Mouse (Mus musculus) liver, embryonic 12.5 days (tissue): ENCODE measurements around the gene Hmcn2. TPM values are rescaled to one million over a fixed set of nuclear protein-coding genes. Genes with fewer than 3 reads are reported as not detected.

Experiments used
- ATAC-seq: fragments of 200-750 bp; cut with Nextera tagmentation; 2 replicates; pipeline ENCODE4 v1.8.0; 2017; ENCODE audit warnings: moderate number of reproducible peaks, mild to moderate bottlenecking, moderate library complexity
- H3K27ac ChIP-seq: fragments of 300-500 bp; sonication (generic); 2 replicates; pipeline ENCODE4 v1.5.1; 2016; ENCODE audit warnings: mild to moderate bottlenecking
- H3K27me3 ChIP-seq: fragments of 300-500 bp; sonication (generic); replicated peaks from 2 replicates; pipeline ENCODE4 v1.6.1; 2016; ENCODE audit warnings: mild to moderate bottlenecking, moderate library complexity
- H3K36me3 ChIP-seq: fragments of 300-500 bp; sonication (generic); 2 replicates; pipeline ENCODE4 v1.6.1; 2016; ENCODE audit warnings: mild to moderate bottlenecking, moderate library complexity
- H3K4me1 ChIP-seq: fragments of 300-500 bp; sonication (generic); 2 replicates; pipeline ENCODE4 v1.6.1; 2016
- H3K4me2 ChIP-seq: fragments of 300-500 bp; sonication (generic); 2 replicates; pipeline ENCODE4 v1.6.1; 2016; ENCODE audit warnings: mild to moderate bottlenecking, moderate library complexity
- H3K4me3 ChIP-seq: fragments of 300-500 bp; sonication (generic); 2 replicates; pipeline ENCODE4 v1.5.1; 2016; ENCODE audit warnings: mild to moderate bottlenecking, moderate library complexity
- H3K9ac ChIP-seq: fragments of 300-500 bp; sonication (generic); 2 replicates; pipeline ENCODE4 v1.6.1; 2016; ENCODE audit warnings: mild to moderate bottlenecking, moderate library complexity
- H3K9me3 ChIP-seq: fragments of 300-500 bp; sonication (generic); replicated peaks from 2 replicates; pipeline ENCODE4 v1.6.1; 2016; ENCODE audit warnings: mild to moderate bottlenecking, moderate library complexity
- WGBS: fragments of 180-500 bp; shearing (Covaris S2); methylation state at CpG from one replicate; pipeline ENCODE4 v1.1.7; 2016; ENCODE audit not compliant: insufficient replicate concordance; 5-methylcytosine and 5-hydroxymethylcytosine counted together
- polyA plus RNA-seq: library from polyadenylated mRNA; unstranded; fragments of >200 nt; fragmentation: Nextera tagmentation; extraction: Ambion mirVana; gene quantifications from 2 replicates; pipeline ENCODE4 v1.2.1, GENCODE M21; 2016

The Hmcn2 gene
- polyA plus RNA-seq, 1 experiment from 2014 or later, result 0.35 TPM

DNA sequence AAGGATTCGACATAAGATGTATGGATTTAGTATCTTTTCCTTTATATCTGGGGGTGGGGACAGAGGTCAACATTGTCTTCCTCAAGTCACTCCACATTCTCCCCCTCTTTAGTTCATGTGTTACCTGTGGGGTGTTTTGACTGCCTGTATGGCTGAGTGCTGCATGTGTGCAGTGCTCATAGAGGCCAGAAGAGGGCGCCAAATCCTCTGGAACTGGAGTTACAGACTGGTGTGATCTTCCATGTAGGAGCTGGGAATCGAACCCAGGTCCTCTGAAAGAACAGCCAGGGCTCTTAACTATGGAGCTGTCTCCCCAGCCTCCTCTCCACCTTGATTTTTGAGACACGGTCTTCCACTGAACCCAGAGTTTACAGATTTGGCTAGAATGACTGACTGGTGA, 159.7 kb downstream of the Hmcn2 start:
- ATAC-seq, result no peak
- Histone ChIP-seq H3K9ac (no peak overlapping the region), H3K27ac (no peak overlapping the region), H3K36me3 (peaks cover 3% of the 10 kb centered on the region; the same call in 1 of the 2 replicates), H3K27me3 (peaks cover 27% of the 10 kb centered on the region), H3K9me3 (no peaks in the 10 kb centered on the region), H3K4me2 (no peak overlapping the region), H3K4me1 (peaks cover 24% of the 10 kb centered on the region), H3K4me3 (no peak overlapping the region)
- WGBS, result 53% methylated on average over 4 of the region's 4 CpGs

DNA sequence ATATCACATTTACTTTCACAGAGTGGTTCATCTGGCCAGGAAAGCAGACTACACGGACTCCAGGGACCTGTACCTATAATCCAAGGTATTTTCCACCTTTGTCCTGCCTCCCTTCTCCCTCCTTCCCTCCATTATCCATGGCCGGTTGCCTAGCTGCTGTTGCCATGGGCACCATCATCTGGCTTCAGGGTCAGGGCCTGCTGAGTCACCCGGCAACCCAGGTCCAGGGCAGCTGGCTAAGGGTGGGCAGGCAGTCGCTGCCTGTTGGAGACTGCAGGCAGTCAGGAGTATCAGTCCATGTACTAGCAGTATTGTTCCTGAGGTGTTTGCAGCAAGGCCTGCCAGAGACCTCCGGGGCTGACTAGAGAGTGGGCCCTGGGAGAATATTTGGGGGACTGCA, 160.5 kb downstream of the Hmcn2 start:
- H3K27me3 ChIP-seq, result peaks cover 20% of the 10 kb centered on the region
- no peak overlapping the region for H3K27ac ChIP-seq
- 64% methylated on average over 5 of the region's 5 CpGs for WGBS
- no peak overlapping the region for H3K4me3 ChIP-seq
- no peak overlapping the region for H3K4me2 ChIP-seq
- H3K4me1 ChIP-seq, result peaks cover 22% of the 10 kb centered on the region
- H3K9me3 ChIP-seq, result no peaks in the 10 kb centered on the region
- ATAC-seq, result no peak
- peaks cover 10% of the 10 kb centered on the region for H3K36me3 ChIP-seq
- no peak overlapping the region for H3K9ac ChIP-seq

DNA sequence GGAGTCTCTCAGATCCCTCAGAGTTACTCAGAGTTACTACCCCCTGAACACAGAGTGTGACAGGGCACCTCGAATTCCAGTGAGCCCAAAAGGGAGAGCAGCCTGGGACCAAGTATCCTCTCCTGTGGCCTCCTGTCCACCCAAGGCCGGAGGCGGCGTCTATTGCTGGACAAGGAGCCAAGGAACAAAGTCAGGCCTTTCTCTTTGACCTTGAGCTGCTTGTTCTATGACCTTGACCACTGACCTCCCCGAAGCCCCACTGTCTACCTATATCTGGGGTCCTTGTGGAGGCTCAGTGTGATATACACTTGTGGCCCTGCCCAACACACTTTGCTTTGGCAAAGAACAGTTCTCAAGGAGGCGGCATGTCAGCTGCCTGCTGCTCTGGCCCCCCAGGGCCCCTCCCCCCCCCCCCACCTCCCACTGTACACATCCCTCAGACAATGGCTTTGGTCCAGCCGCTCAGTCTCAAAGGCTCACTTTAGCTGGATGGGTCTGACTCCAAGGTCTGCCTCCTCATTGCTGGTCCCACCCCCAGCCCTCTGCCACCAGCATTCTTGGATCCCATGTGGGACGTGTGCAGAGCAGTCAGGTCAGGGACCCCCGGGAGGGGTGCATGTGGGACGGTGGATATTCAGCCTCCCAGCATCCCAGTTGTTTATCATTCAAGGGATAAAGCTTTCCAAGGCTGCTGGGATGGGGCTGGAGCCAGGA, 162.0 kb downstream of the Hmcn2 start:
- 69% methylated on average over 10 of the region's 10 CpGs for WGBS
- Histone ChIP-seq H3K9ac (no peak overlapping the region), H3K4me1 (peaks cover 7% of the 10 kb centered on the region; the same call in 1 of the 2 replicates), H3K9me3 (no peaks in the 10 kb centered on the region), H3K27ac (no peak overlapping the region), H3K4me3 (no peak overlapping the region), H3K27me3 (peaks cover 4% of the 10 kb centered on the region), H3K4me2 (no peak overlapping the region), H3K36me3 (peaks cover 17% of the 10 kb centered on the region)
- no peak for ATAC-seq

GRCm38 (mm10) chr2:31477234-31478161, 163.3 kb downstream of the Hmcn2 start:
- H3K27me3 ChIP-seq, result no peaks in the 10 kb centered on the region
- no peak overlapping the region for H3K27ac ChIP-seq
- no peaks in the 10 kb centered on the region for H3K9me3 ChIP-seq
- no peak overlapping the region for H3K9ac ChIP-seq
- no peak overlapping the region for H3K4me2 ChIP-seq
- H3K4me3 ChIP-seq, result no peak overlapping the region
- peaks cover 21% of the 10 kb centered on the region for H3K36me3 ChIP-seq
- ATAC-seq, result no peak
- H3K4me1 ChIP-seq, result no peaks in the 10 kb centered on the region
- WGBS, result 62% methylated on average over 12 of the region's 12 CpGs

DNA sequence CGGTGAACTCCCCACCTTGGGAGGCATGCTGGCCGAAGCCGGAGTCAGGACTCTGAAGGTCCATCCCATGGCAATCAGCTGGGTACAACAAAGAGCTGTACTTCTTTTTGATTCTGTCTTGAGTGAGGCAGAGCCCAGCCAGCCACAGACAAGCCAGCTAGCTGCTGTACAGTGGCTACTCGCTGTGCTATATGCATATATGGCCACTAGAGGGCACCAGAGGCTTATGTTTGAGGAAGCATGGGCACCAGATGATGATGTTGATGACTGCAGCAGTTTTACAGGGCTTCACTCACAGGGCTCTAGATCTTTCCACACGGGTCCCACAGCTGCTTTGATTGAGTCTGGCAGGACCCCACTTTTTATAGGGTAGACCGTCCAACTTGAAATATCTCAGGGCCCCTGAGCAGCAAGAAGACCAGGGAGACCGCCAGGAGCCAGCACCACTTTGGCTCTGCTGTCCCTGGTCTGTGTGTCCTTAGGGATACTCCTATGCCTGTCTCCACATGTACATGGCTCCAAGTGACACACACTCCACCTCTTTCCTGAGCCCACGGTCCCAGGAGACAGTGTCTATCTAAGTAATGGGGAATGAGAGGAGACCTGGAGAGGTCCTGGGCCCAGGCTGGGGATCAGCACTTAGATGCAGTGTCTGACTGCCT, 168.8 kb downstream of the Hmcn2 start:
- 20% methylated on average over 8 of the region's 8 CpGs for WGBS
- Histone ChIP-seq H3K4me1 (no peaks in the 10 kb centered on the region), H3K4me3 (no peak overlapping the region), H3K27me3 (no peaks in the 10 kb centered on the region), H3K9ac (no peak overlapping the region), H3K36me3 (peaks cover 53% of the 10 kb centered on the region), H3K9me3 (no peaks in the 10 kb centered on the region), H3K4me2 (no peak overlapping the region), H3K27ac (no peak overlapping the region)
- ATAC-seq, result no peak

- Histone ChIP-seq H3K9me3 (no peaks in the 10 kb centered on the region), H3K4me1 (no peaks in the 10 kb centered on the region), H3K36me3 (peaks cover 48% of the 10 kb centered on the region), H3K27ac (no peak overlapping the region), H3K9ac (no peak overlapping the region), H3K4me2 (no peak overlapping the region), H3K4me3 (no peak overlapping the region), H3K27me3 (no peaks in the 10 kb centered on the region)
- no peak for ATAC-seq
- WGBS, result 30% methylated on average over 5 of the region's 5 CpGs
Observed at GRCm38 (mm10) chr2:31484187-31484586, 170.0 kb downstream of the Hmcn2 start.

DNA sequence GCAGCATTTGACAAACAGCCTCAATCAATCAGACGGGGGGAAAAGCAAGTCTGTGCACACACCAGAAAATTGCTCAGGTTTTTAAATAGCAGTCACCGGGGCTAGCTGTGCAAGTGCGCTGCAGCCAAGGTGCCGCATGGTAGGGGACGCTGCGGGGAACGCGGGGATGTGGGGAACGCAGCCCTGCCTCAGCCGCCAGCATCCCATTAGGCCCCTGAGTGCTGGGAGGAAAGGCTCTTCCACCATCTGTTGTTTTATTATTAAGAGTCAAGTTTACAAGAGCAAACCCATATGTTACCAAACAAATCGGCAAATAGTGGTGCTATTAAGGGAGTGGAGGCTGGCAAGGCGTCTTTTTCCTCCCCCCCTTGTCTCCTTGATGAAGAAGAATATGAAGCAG, 175.0 kb downstream of the Hmcn2 start:
- peaks cover 56% of the 10 kb centered on the region for H3K36me3 ChIP-seq
- H3K27ac ChIP-seq, result no peak overlapping the region
- H3K4me1 ChIP-seq, result no peaks in the 10 kb centered on the region
- H3K4me2 ChIP-seq, result no peak overlapping the region
- H3K27me3 ChIP-seq, result no peaks in the 10 kb centered on the region
- 69% methylated on average over 12 of the region's 12 CpGs for WGBS
- H3K9me3 ChIP-seq, result no peaks in the 10 kb centered on the region
- H3K9ac ChIP-seq, result no peak overlapping the region
- no peak for ATAC-seq
- H3K4me3 ChIP-seq, result no peak overlapping the region

DNA sequence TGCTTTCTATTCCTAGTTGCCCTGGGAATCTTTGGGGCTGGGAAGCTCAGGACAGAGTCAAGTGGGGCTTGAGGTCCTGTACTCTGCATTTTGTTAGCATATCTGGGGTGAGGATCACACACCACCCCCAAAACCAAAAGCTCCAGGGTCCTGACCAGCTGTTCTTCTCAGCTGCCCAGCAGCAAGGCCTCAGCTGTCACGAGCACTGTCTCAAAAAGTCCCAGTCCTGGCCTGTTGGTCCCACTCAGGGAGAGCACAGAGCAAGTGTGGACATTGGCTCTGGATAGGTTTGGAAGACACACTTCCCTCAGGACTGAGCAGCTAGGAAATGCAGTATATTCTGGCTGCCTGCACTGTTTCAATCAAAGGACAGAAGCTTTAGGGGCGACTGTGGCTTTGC, 176.3 kb downstream of the Hmcn2 start:
- H3K9ac ChIP-seq, result no peak overlapping the region
- no peak overlapping the region for H3K4me2 ChIP-seq
- no peak for ATAC-seq
- no peaks in the 10 kb centered on the region for H3K27me3 ChIP-seq
- H3K36me3 ChIP-seq, result peaks cover 47% of the 10 kb centered on the region
- 53% methylated on average over 2 of the region's 2 CpGs for whole genome bisulfite sequencing
- H3K4me1 ChIP-seq, result no peaks in the 10 kb centered on the region
- no peak overlapping the region for H3K27ac ChIP-seq
- no peak overlapping the region for H3K4me3 ChIP-seq
- H3K9me3 ChIP-seq, result no peaks in the 10 kb centered on the region

DNA sequence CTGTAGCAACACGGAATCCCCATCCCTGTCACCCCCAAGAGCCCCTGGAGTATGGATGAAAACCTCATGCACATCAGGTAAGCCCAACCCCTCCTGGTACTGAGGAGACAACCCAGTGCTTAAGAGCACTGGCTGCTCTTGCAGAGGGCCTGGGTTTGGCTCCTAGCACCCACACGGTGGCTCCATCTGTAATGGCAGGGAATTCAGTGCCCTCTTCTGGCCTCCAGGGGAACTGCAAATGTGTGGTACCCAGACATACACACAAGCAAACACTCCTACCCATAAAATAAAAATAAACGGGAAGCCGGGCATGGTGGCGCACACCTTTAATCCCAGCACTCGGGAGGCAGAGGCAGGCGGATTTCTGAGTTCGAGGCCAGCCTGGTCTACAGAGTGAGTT, 178.1 kb downstream of the Hmcn2 start:
- no peak overlapping the region for H3K4me3 ChIP-seq
- peaks cover 39% of the 10 kb centered on the region for H3K36me3 ChIP-seq
- H3K4me2 ChIP-seq, result no peak overlapping the region
- ATAC-seq, result no peak
- H3K4me1 ChIP-seq, result no peaks in the 10 kb centered on the region
- no peaks in the 10 kb centered on the region for H3K9me3 ChIP-seq
- no peaks in the 10 kb centered on the region; the same call in 1 of the 2 replicates for H3K27me3 ChIP-seq
- 80% methylated on average over 8 of the region's 8 CpGs for WGBS
- H3K9ac ChIP-seq, result no peak overlapping the region
- no peak overlapping the region for H3K27ac ChIP-seq

DNA sequence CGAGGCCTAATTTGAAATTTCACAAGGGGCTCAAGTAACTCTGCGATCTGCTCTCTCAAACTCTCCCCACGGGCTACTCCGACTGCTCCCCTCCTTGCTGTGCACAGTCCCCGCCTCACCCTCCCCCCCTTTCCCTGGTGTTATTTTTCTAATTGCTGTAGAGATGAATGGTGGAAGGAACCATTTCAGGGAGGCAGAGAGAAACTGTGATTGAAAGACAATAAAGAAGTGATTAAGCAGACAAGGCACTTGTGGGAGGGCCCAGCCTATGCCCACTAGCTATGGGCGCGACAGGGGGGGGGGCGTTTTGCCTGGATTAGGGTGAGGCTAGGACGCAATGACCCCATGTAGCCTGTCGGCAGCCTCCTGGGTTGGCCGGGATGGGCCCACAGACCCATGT, 179.0 kb downstream of the Hmcn2 start:
- Histone ChIP-seq H3K4me3 (no peak overlapping the region), H3K9ac (no peak overlapping the region), H3K4me1 (no peaks in the 10 kb centered on the region), H3K27me3 (no peaks in the 10 kb centered on the region; the same call in 1 of the 2 replicates), H3K27ac (no peak overlapping the region), H3K9me3 (no peaks in the 10 kb centered on the region), H3K36me3 (peaks cover 38% of the 10 kb centered on the region), H3K4me2 (no peak overlapping the region)
- WGBS, result 75% methylated on average over 11 of the region's 11 CpGs
- ATAC-seq, result no peak

DNA sequence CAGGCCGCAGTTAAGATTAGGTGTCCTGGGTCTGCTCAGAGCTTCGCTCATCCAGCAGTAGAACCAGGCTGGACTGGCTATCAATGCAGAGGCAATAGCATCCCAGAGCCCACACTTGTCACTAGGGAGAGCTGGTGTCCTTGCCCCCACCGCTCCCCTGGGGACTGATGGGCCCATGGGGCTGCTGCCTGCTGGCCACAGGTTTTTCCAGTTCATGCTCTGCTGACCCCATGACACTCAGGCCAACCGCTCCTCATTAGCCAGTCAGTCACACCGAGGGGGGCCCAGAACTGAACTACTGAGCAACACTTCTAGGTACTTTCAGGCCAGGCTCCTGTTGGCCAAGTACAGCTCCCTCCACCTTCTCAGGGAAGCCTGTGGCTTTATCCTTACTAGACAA, 180.1 kb downstream of the Hmcn2 start:
- peaks cover 38% of the 10 kb centered on the region for H3K36me3 ChIP-seq
- no peak for ATAC-seq
- H3K27me3 ChIP-seq, result peaks cover 6% of the 10 kb centered on the region; the same call in 1 of the 2 replicates
- H3K9ac ChIP-seq, result no peak overlapping the region
- no peak overlapping the region for H3K27ac ChIP-seq
- H3K9me3 ChIP-seq, result no peaks in the 10 kb centered on the region
- no peak overlapping the region for H3K4me3 ChIP-seq
- no peaks in the 10 kb centered on the region for H3K4me1 ChIP-seq
- no peak overlapping the region for H3K4me2 ChIP-seq
- 78% methylated on average over 5 of the region's 5 CpGs for WGBS

DNA sequence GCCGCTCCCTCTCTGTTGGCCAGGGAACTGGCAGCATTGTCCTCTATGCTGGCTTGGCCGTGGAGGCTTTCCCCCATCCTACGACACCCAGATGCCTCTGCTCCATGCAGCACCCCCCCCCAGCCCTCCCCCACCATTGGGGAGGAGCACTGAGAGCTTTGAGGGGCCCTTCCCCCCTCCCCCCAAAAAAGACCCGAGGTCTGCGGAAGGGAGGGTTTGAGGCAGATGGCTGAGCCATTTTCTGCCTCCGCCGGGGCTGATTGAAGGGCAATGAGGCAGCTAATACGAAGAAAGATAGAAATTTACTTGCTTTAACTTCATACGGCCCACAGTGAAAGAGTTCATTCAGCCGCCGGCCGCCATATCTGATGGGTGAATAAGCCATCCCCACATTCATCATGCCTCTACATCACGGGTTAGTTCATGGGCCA, 180.8 kb downstream of the Hmcn2 start:
- WGBS, result 72% methylated on average over 13 of the region's 13 CpGs
- H3K4me3 ChIP-seq, result no peak overlapping the region
- no peak overlapping the region for H3K27ac ChIP-seq

More for the DNA sequence above, 180.8 kb downstream of the Hmcn2 start:
- H3K4me2 ChIP-seq, result no peak overlapping the region
- H3K36me3 ChIP-seq, result peaks cover 38% of the 10 kb centered on the region
- peaks cover 6% of the 10 kb centered on the region; the same call in 1 of the 2 replicates for H3K27me3 ChIP-seq
- no peak for ATAC-seq
- H3K9me3 ChIP-seq, result no peaks in the 10 kb centered on the region
- no peaks in the 10 kb centered on the region for H3K4me1 ChIP-seq
- H3K9ac ChIP-seq, result no peak overlapping the region
